Mouse (Mus musculus): ENCODE measurements around the gene Gm597. TPM values are rescaled to one million over a fixed set of nuclear protein-coding genes. Genes with fewer than 3 reads are reported as not detected.

The Gm597 gene
- not detected for total RNA-seq (2023)

DNA sequence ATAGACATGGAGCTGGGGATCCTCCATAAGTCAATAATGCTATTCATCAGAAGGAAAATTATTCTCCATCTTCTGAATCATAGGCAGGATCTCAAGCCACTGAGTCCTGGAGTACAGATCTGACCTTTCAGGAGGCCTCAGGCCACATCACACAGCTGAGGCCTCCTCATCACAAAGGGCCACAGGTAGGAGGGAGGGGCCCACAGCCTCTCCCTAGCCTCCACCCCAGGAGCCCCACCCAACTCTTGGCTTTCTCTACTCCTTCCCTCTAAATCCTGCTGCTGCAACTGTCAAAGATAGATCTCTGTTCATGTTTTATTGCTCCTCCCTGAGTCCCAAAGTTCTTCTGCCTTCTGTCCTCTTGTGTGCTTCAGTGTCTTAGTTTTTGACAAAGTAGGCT lies at the start of gene Gm597:
Gm597 (minus strand) TSS at position 101 of the 400 bp plus-strand sequence.

